Mouse (Mus musculus) embryonic facial prominence, embryonic 14.5 days (tissue): ENCODE data around the gene BC049730. TPM values are rescaled to one million over a fixed set of nuclear protein-coding genes. Genes with fewer than 3 reads are reported as not detected.
"Not testable (repeated sequence)": the region's sequence is repeated elsewhere in the genome, so short reads cannot be mapped to it uniquely, and the experiment has no call there.

Experiments used
- ATAC-seq: fragments of 200-750 bp; cut with Nextera tagmentation; 2 replicates; pipeline ENCODE4 v1.8.0; 2017; ENCODE audit warnings: low read depth, moderate number of reproducible peaks, moderate TSS enrichment
- DNase-seq: peaks from one replicate; pipeline ENCODE4 v3.0.0-alpha.2; 2015; ENCODE audit warnings: low spot score
- H3K27ac ChIP-seq: fragments of 300-500 bp; sonication (generic); replicated peaks from 2 replicates; pipeline ENCODE4 v1.5.1; 2014; ENCODE audit warnings: low read depth, mild to moderate bottlenecking, low read length, moderate library complexity
- H3K27me3 ChIP-seq: fragments of 300-500 bp; sonication (generic); replicated peaks from 2 replicates; pipeline ENCODE4 v1.6.1; 2014; ENCODE audit warnings: low read length; ENCODE audit not compliant: control insufficient read depth, insufficient read depth
- H3K36me3 ChIP-seq: fragments of 300-500 bp; sonication (generic); 2 replicates; pipeline ENCODE4 v1.6.1; 2014; ENCODE audit warnings: low read length, mixed read lengths; ENCODE audit not compliant: control insufficient read depth, insufficient read depth
- H3K4me1 ChIP-seq: fragments of 300-500 bp; sonication (generic); 2 replicates; pipeline ENCODE4 v1.6.1; 2014; ENCODE audit warnings: antibody characterized with exemption, low read length; ENCODE audit not compliant: control insufficient read depth, insufficient read depth
- H3K4me2 ChIP-seq: fragments of 300-500 bp; sonication (generic); 2 replicates; pipeline ENCODE4 v1.6.1; 2014; ENCODE audit warnings: low read depth, mild to moderate bottlenecking, low read length, moderate library complexity, mixed read lengths
- H3K4me3 ChIP-seq: fragments of 300-500 bp; sonication (generic); 2 replicates; pipeline ENCODE4 v1.5.1; 2014; ENCODE audit warnings: low read depth, mild to moderate bottlenecking, low read length
- H3K9ac ChIP-seq: fragments of 300-500 bp; sonication (generic); 2 replicates; pipeline ENCODE4 v1.6.1; 2014; ENCODE audit warnings: low read depth, mild to moderate bottlenecking, low read length, moderate library complexity, mixed read lengths
- H3K9me3 ChIP-seq: fragments of 300-500 bp; sonication (generic); 2 replicates; pipeline ENCODE4 v1.6.1; 2016; ENCODE audit warnings: low read length; ENCODE audit not compliant: control insufficient read depth
- WGBS: fragments of 180-500 bp; shearing (Covaris S2); extraction: QIAGEN DNeasy Blood & Tissue Kit; methylation state at CpG from one replicate; pipeline ENCODE4 v1.1.7; 2014; 5-methylcytosine and 5-hydroxymethylcytosine counted together
- polyA plus RNA-seq: library from polyadenylated mRNA; unstranded; fragments of >200 nt; fragmentation: Nextera tagmentation; extraction: Ambion mirVana; gene quantifications from 2 replicates; pipeline ENCODE4 v1.2.1, GENCODE M21; 2014

BC049730 gene
- polyA plus RNA-seq, 1 experiment from 2014 or later = not detected

- not testable (repeated sequence) for H3K9me3 ChIP-seq, H3K27ac ChIP-seq, ATAC-seq, H3K4me2 ChIP-seq, H3K36me3 ChIP-seq, H3K4me1 ChIP-seq, H3K4me3 ChIP-seq, H3K9ac ChIP-seq, DNase-seq, H3K27me3 ChIP-seq
- WGBS = 76% methylated on average over 7 of the region's 7 CpGs
These were observed 24.9 kb upstream of the BC049730 start for GRCm38 (mm10) chr7:24684121-24684520.

- ATAC-seq = not testable (repeated sequence)
- 86% methylated on average over 10 of the region's 10 CpGs for WGBS
These were observed 21.5 kb upstream of the BC049730 start for GRCm38 (mm10) chr7:24687519-24687918.

GRCm38 (mm10) chr7:24692693-24693092 lies 16.3 kb upstream of the BC049730 start:
- WGBS = 75% methylated on average over 2 of the region's 3 CpGs
- H3K4me2 ChIP-seq, H3K27ac ChIP-seq, H3K9ac ChIP-seq, ATAC-seq, H3K4me1 ChIP-seq, H3K4me3 ChIP-seq, DNase-seq, H3K9me3 ChIP-seq, H3K36me3 ChIP-seq, H3K27me3 ChIP-seq: not testable (repeated sequence)

More at GRCm38 (mm10) chr7:24687519-24687918, 21.5 kb upstream of the BC049730 start:
- H3K4me2 ChIP-seq, H3K4me1 ChIP-seq, H3K9me3 ChIP-seq, H3K27me3 ChIP-seq, H3K36me3 ChIP-seq, DNase-seq, H3K4me3 ChIP-seq, H3K9ac ChIP-seq, H3K27ac ChIP-seq: not testable (repeated sequence)

DNA sequence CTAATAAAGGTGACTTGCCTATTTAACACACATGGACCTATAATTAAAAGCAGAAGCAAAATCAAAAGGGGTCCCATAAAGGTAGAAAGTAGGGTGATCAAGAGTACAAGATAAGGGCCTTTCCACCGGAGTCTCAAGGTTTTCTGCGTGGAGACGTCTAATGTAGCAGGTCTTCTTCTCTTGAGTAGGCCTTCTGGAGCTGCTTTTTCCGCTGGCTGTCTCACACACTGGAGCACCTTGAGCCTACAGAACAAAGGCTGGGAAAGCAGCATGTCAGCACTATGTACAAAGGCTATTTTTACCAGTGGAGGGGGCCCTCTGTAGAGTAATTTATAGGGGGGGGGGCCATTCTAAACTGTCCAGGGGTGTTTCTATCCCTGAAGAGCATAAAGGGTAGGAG lies 11.2 kb upstream of the BC049730 start:
- DNase-seq, H3K4me1 ChIP-seq, H3K9me3 ChIP-seq, H3K27me3 ChIP-seq, ATAC-seq, H3K27ac ChIP-seq, H3K4me2 ChIP-seq, H3K4me3 ChIP-seq, H3K9ac ChIP-seq, H3K36me3 ChIP-seq: not testable (repeated sequence)
- 82% methylated on average over 4 of the region's 4 CpGs for WGBS

- H3K36me3 ChIP-seq, DNase-seq, H3K27me3 ChIP-seq, H3K9me3 ChIP-seq, H3K4me3 ChIP-seq, H3K4me2 ChIP-seq, ATAC-seq, H3K9ac ChIP-seq, H3K4me1 ChIP-seq, H3K27ac ChIP-seq: not testable (repeated sequence)
- WGBS = 77% methylated on average over 7 of the region's 9 CpGs
These were observed 6.2 kb upstream of the BC049730 start for GRCm38 (mm10) chr7:24702841-24703240.

- ATAC-seq (no peak), DNase-seq (no peak)
- H3K27me3 ChIP-seq = no peaks in the 10 kb centered on the region
- H3K36me3 ChIP-seq = no peaks in the 10 kb centered on the region
- no peak overlapping the region for H3K9ac ChIP-seq
- H3K9me3 ChIP-seq = no peaks in the 10 kb centered on the region
- 65% methylated on average over 6 of the region's 6 CpGs for WGBS
- no peaks in the 10 kb centered on the region for H3K4me1 ChIP-seq
- no peak overlapping the region for H3K27ac ChIP-seq
- H3K4me3 ChIP-seq = no peak overlapping the region
- H3K4me2 ChIP-seq = no peak overlapping the region
These were observed 6.0 kb downstream of the BC049730 start for GRCm38 (mm10) chr7:24715039-24715438.

- H3K4me3 ChIP-seq, H3K4me1 ChIP-seq, H3K9me3 ChIP-seq, H3K27ac ChIP-seq, H3K36me3 ChIP-seq, ATAC-seq, DNase-seq, H3K4me2 ChIP-seq, H3K27me3 ChIP-seq, H3K9ac ChIP-seq: not testable (repeated sequence)
- 89% methylated on average over 11 of the region's 11 CpGs for WGBS
These were observed 17.8 kb downstream of the BC049730 start, which contains the start of gene Gm4763 for GRCm38 (mm10) chr7:24726808-24727207. Gene Gm4763 (minus strand): TSS chr7:24726908.

DNA sequence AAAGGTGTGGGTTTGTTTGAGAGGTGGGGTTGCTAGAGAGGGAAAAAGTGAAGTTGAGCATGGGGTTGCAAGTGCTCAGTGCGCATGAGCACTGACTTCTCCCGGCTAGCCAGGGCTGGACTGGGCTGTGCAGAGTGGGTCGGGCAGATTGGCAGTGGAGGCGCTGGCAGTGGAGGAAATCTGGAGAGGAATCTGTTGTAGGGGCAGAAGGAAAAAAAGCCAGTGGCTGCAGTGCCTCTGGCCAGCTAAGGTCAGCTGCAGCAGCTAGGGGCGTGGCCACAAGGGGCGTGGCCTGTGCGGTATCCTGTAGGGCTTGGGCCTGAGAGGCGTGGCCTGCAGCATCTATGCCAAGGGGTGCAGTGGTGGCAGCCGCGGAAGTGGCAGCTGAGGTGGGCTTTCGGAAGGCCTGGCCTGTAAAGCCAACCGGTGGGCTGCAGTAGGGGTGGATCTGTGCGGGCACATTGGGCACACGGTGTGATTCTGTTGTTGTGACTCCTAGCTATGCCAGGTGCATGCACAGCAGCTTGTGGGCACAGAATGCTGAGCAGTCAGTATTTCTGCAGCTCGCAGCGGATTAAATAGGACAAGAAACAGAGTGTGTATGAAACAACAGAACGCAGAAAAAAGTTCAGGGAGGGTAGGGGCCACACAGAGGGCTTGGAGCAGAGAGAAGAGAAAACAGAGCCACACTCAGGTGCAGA lies 27.1 kb downstream of the BC049730 start:
- H3K27ac ChIP-seq = no peak overlapping the region

DNA sequence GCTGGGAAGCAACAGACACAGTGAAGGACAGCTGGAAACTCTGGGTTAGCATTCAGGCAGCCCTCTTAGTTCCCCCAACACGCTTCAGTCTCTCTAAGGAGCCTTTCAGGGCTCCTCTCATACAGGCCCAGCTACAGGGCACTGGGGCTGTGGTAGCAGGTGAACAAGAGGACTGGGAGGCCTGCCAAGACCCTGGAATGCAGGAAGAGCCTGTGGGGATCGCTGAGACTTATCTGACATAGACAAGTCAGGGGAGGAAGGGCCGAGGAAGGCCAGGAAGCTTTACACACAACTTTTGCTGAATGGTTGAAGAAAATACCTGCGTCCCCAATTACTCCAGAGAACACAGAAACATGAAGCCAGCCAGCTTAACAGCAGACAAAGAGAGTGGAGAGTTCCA lies 41.7 kb downstream of the BC049730 start:
- Histone ChIP-seq H3K9ac (no peak overlapping the region), H3K36me3 (no peaks in the 10 kb centered on the region), H3K4me3 (no peak overlapping the region), H3K4me2 (no peak overlapping the region), H3K4me1 (0 out of 2 replicates have a peak, but pooled peaks cover 4% of the 10 kb centered on the region), H3K27me3 (no peaks in the 10 kb centered on the region), H3K27ac (no peak overlapping the region), H3K9me3 (no peaks in the 10 kb centered on the region)
- peak; percentile 66 for DNase-seq
- WGBS = 34% methylated on average over 4 of the region's 4 CpGs
- peak; percentile 70; the same call in 1 of the 2 replicates for ATAC-seq

More for the DNA sequence above, 27.1 kb downstream of the BC049730 start:
- H3K4me2 ChIP-seq = peak overlapping the region; percentile 29; the same call in 1 of the 2 replicates
- H3K4me3 ChIP-seq = no peak overlapping the region
- DNase-seq (peak; percentile 33), ATAC-seq (0 out of 2 replicates have a peak, but pooled peaks have one; percentile 30)
- no peaks in the 10 kb centered on the region for H3K27me3 ChIP-seq
- 0 out of 2 replicates have a peak, but pooled peaks cover 4% of the 10 kb centered on the region for H3K9me3 ChIP-seq
- WGBS = 12% methylated on average over 17 of the region's 17 CpGs
- no peak overlapping the region for H3K9ac ChIP-seq
- H3K36me3 ChIP-seq = no peaks in the 10 kb centered on the region
- no peaks in the 10 kb centered on the region for H3K4me1 ChIP-seq
